Mouse (Mus musculus) 3134 (cell line): ENCODE results near the gene Dedd2.
A peak's percentile ranks its signal among the peaks of the same experiment; 100 is the strongest.
"Not testable (repeated sequence)": the region's sequence is repeated elsewhere in the genome, so short reads cannot be mapped to it uniquely, and the experiment has no call there.

ENCODE experiments used
- DNase-seq: peaks from one replicate; pipeline ENCODE4 v3.0.0-alpha.2; 2011; ENCODE audit warnings: low spot score; ENCODE audit not compliant: insufficient read length; ENCODE audit errors: extremely low read depth

The Dedd2 gene

DNA sequence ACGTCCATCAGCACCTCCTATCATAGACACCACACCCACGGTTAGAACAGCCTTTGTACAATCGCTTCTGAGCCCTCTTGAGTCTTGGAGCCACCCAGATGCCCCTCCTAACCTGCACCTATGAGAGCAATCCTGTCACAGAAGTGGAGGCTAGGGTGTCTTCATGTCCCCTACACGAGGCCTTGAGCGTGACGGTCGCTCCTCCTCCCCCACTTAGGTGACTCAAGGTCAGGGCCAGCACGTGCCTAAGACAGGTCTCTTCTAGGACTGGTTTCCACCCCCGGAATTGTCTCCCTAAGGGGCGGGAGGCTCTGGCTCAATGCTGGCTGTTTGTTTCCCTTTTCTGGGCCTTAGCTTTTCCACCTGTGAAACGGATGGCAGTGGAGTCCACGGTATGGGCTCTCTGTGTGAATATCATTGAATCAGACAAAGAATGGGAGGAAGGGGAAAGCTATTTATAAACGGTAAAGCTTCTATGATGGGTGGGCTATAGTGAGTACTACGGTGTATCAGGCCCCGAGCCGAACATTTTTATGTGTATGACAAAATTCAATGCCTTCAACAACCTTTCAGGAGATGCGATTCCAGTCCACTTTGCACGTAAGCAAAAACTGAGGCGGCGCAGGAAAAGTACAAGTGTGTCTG, at the start of gene Dedd2:
Gene Dedd2, minus strand, starts transcription at position 159 of the 645 bp plus-strand sequence.
- DNase-seq: peak; percentile 41

DNA sequence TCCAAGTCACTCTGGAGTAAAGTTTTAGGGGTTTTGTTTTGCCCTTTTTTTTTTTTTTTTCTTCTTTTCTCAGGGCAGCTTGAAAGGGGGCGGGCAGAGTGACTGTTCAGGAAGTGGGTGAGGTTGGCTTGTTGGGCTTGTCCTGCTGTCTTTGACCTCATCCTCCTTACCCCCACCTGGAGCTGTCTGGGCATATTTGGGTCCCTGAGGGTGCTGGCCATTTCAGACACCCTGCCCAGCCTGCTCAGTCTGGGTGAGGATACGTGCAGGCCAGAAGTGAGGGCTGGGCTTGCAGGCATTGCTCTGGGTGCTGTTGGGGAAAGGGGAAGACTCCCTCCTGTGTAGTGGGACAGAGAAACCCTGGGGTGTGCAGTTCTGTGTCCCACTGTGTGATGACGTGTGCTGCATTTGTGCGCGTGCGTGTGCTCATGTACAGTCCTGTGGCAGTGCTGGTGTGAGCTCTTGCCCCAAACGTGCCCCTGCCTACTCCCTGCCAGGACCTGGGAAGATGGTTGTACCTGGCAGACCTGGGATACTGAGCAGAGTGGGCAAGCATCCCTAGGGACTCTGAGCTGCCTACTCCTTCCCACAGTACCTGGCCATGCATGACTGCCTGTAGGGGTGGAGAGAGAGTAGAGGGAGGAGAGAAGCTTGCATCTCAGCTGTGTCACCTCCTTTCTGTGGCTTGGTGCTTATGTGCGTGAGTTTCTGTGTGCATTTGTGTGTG, 49.3 kb upstream of the Dedd2 start:
- DNase-seq: peak; percentile 51

DNA sequence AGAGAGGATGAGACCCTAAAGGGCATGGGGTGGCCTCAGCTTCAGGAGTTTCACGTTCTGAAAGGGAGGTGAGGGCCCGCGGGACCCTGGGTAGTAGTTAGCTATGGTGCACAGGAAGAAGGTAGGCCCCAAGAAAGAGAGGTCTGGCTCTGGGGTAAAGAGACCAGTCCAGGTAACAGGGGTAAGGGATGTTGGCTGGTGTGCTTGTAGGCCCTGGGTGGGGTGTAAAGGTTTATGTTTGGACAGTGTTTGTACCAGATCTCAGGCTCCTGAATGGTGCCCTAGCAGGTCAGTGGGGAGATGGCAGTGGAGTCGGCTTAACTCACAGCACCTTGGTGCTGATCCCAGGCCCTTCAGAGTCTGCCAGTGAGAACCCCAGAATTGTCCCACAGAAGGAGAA, 48.6 kb upstream of the Dedd2 start:
- no peak for DNase-seq

- no peak for DNase-seq
Observed at GRCm38 (mm10) chr7:25268588-25268987, 48.2 kb upstream of the Dedd2 start.

GRCm38 (mm10) chr7:25267751-25268463, 47.5 kb upstream of the Dedd2 start:
- peak; percentile 99 for DNase-seq

GRCm38 (mm10) chr7:25267301-25267750, 46.9 kb upstream of the Dedd2 start, which contains the start of gene Cic:
Cic (plus strand) TSS chr7:25267704.
- peak; percentile 98 for DNase-seq

DNA sequence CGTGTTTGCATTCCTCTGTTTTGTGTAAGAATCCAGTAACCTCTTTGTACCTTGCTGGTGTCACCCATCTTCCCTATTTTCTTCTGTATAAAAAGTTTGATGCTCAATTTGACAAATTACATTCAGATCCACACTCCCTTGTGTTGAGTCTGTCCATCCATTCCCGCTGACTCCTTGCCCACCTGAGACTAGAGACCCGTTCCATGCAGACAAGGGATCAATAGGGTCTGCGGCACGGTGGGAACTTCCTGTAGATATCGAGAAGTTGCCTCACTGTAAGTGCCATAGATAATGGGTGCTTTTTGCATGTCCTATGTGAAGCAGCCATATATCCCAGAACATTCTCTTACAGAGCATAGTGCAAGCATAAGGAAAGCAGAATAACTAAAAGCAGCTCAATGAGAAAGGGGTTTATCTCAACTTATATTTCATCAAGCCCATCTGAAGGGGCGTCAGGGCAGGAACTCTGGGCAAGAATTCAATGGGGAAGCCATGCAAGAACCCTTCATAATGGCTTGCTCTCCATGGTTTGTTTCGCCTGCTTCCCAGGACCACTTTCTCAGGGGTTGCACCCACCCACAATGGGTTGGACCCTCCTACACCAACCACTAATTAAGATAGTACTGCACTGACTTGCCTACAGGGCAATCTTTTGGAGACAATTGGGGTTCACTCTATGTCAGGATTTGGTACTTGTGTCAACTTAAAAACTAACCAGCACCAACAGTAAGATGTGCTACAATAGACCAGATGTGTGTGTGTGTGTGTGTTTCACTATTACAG, 46.0 kb upstream of the Dedd2 start:
- no peak for DNase-seq

DNA sequence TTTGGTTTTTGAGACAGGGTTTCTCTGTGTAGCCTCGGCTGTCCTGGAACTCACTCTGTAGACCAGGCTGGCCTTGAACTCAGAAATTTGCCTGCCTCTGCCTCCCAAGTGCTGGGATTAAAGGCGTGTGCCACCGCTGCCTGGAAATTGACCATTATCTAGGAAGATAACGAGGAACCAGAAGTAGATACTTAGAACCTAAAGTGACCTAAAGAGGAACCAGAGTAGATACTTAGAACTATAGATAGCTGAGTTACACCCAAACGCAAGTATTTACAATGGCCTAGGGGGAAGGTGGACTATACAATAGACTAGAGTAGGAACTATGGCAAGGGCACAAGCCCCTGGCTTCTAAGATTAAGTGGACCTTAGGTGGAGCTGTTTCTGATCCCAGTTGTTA, 45.3 kb upstream of the Dedd2 start:
- DNase-seq: not testable (repeated sequence)

GRCm38 (mm10) chr7:25263968-25264870, 43.8 kb upstream of the Dedd2 start:
- DNase-seq: no peak

DNA sequence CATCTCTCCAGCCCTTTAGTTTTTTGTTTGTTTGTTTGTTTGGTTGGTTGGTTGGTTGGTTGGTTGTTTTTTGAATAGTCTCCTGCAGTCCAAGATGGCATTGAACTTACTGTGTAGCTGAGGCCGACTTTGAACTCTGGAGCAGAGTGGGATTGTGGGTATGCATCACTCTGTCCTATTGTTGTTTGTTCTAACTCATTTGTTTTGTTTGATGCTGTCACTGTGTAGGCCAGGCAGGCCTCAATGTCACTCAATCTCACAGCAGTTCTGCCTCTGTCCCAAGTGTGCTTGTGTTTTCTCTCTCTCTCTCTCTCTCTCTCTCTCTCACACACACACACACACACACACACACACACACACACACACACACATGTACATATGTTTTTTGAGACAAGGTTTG, 41.5 kb upstream of the Dedd2 start:
- no peak for DNase-seq

DNA sequence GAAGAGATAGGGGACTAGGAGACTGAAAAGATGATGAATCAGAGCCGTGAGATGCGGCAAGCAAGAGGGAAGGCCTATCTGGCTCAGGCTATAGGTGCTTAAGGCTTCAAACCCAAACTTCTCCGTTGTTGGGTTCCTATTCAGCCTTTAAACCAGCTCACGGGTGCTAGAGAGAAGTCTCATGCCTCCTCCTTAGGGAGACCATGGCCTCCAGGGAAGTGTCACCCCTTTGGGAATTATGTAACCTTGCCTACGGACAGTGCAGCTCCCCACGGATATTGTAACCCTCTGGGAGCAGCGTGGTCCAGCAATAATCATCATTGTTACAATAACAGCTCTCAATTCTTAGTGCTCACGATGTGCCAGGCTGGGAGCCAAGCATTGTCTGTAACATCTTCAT, 31.4 kb upstream of the Dedd2 start:
- DNase-seq: no peak

DNA sequence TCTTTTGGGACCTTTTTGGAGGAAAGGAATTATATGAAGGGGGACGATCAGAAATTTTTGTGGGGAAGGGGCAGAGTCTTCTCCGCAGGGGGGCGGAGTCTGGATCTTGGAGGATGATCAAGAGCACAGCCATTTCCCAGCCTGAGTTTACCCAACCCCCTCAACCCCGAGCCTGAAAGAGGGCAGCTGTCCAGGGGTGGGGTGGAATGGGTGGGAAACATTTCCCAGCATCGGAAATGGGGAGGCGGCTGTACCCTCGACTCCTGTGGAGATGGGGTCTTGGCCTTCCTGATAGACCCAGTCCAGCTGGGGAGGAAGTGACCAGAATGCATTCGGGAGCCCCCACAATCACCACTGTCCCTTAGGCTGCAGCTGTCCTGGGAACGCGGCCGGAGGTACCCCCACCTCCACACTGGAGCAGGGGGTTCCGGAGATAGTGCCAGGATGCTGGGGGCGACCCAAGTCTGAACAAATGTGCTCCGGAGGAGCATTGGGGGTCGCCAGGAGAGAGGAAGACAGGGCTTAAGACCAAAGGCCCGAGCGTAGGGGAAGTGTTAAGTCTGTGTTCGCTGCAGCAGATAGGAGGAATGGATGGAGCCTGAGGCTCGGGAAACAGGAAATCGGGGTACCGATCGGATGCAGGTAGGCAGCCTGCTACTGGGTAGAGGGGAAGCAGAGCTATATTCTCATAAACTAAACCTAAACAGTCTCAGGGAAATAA, 30.8 kb upstream of the Dedd2 start:
- DNase-seq: peak; percentile 59

GRCm38 (mm10) chr7:25250141-25250972, 29.9 kb upstream of the Dedd2 start, which contains the start of gene Erf:
Erf (minus strand) TSS chr7:25250761.
- DNase-seq: peak; percentile 89

GRCm38 (mm10) chr7:25249314-25250140, 29.1 kb upstream of the Dedd2 start:
- peak; percentile 69 for DNase-seq

GRCm38 (mm10) chr7:25248846-25249313, 28.5 kb upstream of the Dedd2 start:
- no peak for DNase-seq

- peak; percentile 47 for DNase-seq
Observed at GRCm38 (mm10) chr7:25248018-25248647, 27.7 kb upstream of the Dedd2 start.

GRCm38 (mm10) chr7:25247498-25247897, 27.1 kb upstream of the Dedd2 start:
- no peak for DNase-seq
